Mouse (Mus musculus) adrenal gland, adult 8-10 months (tissue): ENCODE measurements at regions not wholly inside any gene's neighbourhood (a gene's known extent, or its start where the extent isn't known, plus 50 kb on each side); places are given as distances from the start of the nearest gene placed in this dataset.

Experiments
- DNase-seq: peaks from one replicate; pipeline ENCODE4 v3.0.0; 2022

DNA sequence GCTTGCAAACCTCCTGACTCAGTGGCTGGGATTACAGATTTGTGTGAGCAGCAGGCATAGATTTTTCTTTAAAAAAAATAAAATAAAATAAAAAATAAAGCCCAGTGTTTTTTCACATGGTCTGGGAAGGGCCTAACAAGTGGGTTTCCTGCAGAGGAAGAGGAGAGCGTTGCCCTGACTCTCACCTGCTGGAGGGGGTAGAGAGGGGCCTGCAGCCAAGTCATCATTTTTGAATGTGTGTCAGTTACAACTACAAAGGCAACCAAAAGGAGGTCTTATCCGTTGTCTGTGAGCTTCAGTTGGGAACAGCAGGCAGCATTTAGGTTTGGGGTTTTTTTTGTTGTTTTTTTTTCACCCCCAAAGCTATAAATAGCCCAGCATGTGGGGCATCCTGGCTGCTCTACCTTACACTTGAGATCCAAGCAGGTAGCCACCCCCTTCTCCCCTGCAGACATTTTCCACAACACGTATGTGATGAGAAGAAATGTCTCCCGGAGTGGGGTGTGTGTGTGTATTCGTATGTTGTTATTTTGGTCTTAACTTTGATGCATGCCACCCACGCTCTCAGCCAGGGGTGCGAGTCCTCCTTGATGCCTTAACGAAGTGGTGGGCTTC, 285.7 kb upstream of the 4930412O13Rik start:
- DNase-seq: no peak

DNA sequence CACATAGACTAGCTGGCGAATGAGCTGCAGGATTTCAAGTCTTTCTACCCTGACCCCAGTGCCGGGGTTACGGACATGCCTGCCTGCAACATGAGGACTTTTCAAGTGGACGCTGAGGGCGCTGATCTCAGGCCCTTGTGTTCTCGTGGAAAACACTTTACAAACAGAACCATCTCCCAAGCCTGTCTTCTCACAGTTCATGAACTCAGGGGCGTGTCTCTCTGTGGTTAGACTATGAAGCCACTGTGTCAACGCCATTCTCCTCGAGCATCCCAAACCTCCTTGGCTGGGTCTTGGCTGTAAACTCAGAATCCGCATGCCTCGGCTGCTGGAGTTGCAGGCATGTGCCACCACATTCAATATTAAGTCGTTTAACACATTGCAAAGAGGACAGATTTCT, 284.9 kb upstream of the 4930412O13Rik start:
- no peak for DNase-seq

DNA sequence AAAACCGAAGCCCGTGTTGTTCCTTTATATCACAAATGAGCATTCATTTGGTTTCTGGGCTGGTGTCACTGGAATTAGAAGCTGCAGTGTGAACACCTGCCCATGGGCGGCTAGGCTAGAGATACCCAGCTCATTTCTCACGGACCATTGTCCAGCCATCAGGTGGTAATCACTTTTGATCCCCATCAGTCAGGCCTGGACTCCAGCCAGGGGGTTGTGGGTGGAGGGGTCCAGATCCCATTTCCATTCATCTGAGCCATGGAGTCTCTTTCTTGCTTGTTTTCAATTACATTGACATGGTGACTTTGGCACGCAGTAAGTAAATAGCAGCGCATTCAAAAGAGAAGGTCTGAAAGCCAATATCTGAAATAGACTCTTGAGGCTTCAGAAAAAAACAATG, 276.1 kb upstream of the 4930412O13Rik start:
- no peak for DNase-seq

DNA sequence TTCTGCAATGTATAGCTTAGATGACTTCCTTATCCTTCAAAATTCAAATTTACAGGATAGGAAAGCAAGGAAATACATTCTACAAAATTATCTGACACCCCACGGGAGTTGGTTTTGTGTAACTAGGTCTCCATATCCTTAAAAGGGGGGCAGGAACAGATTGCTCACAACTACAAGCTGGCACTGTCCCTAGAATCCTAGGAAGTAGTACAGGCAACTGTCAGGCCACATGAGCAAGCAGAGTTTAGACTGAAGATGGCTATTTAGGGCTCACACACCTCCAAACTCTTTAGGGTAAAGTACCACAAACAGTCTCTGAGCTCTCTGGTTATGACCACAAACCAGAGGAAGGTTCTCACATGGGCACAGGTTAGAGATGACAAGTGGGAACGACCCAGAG, 273.5 kb upstream of the 4930412O13Rik start:
- no peak for DNase-seq

DNA sequence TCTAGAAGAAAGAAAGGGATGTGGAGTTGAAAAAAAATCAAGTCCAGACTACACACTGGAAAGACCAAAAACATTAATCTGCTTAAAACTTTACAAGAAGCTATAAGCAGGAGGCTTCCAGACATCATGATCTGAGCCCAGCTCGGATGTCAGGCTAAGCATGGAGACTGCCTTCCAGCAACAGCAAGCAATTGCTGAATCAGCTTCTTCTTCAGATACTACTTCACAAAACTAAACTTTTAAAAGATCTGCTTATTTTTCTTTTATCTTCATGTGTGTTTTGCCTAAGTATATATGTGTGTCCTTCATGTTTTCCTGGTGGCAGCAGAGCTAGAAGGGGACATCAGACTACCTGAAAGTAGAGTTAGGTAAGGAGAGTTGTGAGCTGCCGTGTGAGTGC, 266.6 kb upstream of the 4930412O13Rik start:
- DNase-seq: no peak

DNA sequence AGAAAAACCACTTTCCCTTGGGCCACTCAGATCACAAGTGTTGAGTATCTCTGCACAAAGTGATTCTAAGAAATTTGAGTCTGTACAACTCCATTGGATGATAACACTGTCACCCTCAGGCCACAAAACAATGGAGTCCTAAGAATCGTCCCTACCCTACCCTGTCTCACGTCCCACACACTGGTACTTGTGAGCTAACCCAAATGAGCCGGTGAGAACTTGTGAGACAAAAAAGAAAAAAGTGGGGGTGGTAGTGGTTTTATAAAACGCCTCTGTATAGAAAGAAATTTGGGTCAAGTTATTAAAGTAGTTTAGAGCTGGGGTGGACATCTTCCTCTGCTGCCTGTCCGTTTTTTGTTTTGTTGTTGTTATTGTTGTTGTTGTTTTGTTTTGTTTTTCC, 264.8 kb upstream of the 4930412O13Rik start:
- no peak for DNase-seq

DNA sequence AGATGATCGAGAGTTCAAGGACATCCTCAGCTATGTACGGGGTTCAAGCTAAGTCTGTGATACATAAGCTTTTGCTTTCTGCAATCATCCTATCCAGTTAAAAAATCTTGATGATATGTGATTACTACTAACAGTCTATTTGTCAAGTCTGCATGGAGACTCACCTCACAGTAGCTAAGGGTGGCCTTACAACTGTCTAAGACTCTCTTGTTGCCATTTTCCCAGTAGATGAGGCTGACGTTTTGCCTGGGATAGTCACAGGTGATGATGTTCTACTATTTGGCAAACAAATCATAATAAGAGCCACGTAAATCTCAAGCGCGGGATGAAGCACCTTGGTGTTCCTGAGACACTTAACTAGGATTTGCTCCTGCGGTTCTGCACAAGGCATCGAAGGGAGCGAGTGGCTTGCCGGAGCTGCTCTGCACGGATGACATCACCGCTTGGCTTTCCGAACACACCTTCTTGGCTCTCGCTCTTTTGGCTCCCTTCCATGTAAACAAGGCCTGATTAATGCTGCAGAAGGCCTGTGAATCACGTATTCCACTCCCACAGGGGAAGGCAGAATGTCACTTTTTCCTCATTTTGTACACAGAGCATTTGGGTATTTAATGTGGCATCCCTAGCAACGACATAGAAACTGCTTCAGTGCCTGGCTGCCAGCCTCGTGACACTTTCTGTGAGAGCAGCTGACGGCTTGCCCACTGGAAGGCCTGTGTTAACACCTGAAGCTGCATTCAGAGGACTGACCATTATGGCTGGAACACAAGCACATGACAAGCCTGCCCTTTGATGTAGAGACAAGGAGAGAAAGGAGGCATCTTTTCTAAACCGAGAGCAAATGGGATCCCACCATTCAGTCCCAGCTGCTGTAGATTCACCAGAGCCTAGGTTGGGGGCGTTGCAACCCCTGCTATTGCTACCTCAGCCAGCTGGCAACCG, 260.5 kb upstream of the 4930412O13Rik start:
- peak; percentile 83 for DNase-seq

DNA sequence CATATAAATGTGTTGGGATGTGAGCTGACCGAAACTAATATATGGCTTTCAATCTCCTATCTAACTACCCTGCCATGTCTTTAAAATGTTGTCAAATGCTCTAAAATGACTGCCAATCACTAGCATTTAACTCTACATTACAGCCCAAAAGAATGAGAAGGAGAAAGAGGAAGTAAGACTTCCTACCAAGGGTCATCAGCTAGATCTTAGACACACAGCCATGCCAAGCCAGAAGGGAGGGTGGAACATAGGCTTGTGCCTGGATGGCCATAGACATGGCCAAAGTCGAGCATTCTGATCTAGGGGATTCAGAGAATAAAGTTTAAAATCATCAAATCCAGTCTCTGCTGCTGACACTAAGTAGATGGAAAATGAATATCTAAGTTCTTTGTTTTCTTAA, 257.4 kb upstream of the 4930412O13Rik start:
- no peak for DNase-seq

DNA sequence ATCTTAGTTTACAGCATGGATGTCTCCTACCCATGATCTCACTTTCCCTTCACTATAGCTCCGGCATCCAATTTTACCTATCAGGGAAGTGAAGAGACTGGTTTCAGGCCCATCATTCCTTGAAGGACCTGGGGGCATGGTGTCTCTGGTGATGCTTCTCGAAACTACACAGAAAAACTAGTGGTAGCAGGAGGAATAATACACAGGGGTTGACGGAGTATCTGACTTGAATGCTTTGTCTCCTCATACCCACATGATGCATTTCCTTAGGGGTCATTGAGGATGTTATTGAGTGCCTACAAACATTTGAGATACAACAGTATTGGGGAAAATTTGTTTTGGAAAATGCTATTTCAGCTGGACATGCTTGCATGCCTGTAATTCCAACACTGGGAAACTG, 253.0 kb upstream of the 4930412O13Rik start:
- DNase-seq: no peak

DNA sequence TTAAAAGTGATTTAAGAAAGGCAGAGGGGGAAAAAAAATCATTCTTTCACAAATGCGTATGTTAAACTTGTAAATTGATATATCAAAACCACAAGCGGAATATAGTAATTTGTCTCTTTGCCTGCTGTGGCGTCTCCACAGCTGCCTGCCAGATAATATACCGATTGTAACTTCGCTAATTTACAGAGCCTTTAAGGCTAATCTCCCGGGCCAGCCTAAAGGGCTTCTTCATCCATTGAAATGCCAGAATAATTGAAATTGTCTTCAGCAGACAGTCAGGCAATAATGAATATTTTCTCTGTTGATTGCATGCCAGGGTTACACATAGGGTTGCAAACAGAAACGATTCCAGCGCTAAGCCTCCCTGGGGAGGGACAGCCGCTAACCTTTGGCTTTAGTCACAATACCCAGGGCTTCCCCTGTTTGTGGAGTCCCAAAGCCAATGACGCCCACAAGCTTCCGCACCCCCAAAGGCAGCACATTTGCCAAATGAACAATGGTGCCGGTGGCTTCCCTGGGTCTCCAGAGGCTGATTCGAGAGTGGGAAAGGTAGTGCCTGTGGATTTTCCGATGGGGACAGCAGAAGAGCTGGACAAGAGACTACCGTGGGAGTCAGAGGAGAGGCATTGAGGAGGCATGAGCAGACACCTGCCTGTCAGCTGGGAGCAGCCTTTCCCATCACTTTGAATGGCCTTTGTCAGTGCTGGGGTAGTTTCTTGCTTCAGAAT, 248.2 kb upstream of the 4930412O13Rik start:
- DNase-seq: no peak

DNA sequence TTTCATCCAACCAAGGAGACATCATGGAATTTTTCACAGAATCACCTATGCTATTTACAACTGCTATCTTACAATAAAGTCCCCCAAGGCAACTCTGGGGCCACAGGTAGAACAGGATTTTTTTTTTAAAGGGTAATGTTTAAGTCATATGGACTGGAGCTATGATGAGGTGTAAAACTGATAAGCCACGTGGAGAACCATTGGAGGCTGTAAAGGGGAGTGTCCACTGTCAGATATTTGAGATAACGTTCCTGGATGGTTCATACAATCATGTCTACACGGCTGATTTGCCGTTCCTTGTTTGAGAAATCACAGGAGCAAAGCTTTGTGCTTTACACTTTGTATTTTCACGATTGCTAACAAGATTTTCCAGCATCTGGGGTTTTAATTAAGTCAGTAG, 241.8 kb upstream of the 4930412O13Rik start:
- no peak for DNase-seq

DNA sequence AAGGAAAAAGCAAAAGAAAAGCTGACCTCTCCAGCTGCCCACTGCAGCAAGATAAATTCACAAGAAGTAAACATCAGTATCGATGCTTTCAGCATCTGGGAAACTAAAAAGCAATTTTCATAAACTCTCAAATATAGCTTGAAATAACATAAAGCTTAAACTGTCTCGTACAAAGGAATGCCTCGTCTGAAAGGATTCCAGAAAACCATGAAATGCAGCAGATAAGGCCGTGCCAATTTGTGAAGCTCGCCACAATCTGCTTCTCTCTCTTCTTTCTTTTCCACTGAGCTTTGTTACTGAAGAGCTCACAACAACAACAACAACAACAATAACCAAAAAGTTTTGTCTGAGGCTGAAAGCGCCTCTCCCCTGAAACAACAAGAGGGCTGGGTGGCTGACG, 239.4 kb upstream of the 4930412O13Rik start:
- no peak for DNase-seq

DNA sequence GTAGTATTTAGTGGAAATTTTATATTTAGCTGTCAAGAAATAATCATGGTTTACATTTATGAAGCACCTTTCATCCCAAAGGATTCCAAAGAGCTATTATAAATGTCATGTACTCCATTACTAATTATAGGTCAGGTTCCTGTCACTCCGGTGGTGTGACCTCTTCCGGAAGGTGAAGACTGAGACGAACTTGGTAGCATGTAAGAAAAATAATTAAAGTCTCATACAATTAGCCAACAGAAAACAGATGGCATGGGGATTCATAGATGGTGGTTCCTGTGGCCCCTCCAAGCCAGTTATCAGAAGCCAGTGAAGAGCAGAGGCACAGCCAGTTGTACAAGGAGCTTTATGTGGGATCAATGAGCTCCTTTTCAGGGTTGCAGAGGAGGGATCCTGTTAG, 238.6 kb upstream of the 4930412O13Rik start:
- no peak for DNase-seq

DNA sequence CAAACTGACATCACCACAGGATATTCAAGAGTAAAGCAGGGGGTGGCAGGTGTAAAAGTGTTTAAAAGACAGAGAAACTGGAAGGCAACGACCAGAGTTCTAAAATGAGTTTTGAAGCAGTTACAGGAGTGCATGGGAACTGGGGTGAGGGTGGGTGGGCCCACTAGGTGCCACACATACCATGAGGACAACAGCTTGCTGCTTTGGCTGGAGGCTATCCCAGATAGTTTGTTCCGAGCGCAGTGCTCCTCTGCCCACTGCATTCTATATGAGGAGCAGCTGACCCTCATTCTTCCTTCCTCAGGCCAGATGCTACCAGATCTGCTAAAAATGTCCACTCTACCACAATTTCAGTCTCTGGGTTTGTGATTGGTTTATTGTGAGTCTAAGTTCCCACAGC, 234.6 kb upstream of the 4930412O13Rik start:
- DNase-seq: no peak

DNA sequence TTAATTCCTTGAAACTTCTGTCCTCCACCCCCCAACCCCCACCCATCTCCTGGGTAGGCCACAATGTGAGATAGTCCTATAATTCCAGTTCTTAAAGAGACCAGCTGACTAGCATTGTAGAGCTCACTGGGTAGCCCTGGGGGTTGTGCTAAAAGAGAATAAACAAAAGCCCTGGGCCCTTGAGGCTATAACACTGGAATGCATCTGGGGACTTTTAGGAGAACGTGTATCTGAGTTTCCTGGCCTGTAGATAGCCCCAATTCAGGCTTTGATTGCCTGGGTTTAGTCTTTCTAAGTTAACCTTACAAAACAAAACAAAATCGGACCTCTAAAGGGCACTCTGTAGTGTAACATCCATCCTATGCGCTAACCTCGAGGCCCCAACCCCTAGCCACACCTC, 234.1 kb upstream of the 4930412O13Rik start:
- no peak for DNase-seq

DNA sequence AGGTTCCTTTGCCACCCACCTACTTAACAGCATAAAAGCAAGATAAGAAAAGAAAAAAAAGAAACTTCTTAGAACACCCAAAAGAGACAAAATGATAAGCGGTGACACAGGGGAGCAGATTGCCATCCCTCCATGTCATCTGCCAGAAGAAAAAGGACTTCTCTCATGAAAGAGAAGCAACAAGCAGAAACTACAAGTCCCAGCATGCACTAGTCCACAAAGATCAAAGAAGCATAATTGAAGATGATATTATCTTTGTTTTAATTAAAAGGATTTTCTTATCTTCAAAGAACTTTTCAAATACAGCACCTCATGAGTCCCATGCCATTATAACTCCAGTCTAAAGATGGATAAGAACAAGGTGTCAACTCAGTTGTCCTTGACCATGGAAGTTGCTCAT, 231.0 kb upstream of the 4930412O13Rik start:
- no peak for DNase-seq

DNA sequence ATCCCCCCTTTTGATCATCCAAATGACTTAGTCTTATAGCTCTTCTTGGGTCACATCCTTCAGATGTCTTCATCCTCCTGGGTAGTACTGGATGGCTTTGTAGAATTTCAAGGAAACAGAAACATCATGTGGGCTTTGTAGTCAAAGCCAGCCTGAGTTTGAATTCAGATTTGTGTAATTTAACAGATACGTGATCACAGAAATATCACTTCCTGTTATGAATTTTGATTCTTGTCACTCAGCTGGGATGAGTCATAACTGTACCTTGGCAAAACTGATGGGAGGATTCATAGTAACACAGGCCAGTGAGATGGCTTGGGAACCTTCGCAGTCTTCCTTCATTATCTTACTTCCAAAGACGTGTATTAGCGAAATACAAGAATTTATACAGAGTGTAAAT, 222.2 kb upstream of the 4930412O13Rik start:
- no peak for DNase-seq

DNA sequence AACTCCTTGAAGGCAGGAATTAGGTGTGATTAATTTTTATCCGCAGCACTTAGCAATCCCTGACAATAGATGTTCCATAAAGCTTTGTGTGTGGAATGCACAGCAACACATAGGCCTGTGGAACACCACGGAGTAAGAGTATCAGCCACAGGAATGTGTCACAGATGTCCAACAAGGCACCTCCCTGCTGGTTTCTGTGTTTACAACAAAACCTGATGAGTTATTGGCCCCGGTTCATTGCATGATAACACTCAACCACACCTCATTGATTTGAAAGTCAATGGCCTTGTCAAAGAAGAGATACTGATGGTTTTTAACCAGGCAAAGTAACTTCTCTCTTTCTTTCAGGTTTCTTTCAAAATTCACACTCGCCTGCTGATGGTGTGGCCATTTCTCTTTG, 211.4 kb upstream of the 4930412O13Rik start:
- no peak for DNase-seq

DNA sequence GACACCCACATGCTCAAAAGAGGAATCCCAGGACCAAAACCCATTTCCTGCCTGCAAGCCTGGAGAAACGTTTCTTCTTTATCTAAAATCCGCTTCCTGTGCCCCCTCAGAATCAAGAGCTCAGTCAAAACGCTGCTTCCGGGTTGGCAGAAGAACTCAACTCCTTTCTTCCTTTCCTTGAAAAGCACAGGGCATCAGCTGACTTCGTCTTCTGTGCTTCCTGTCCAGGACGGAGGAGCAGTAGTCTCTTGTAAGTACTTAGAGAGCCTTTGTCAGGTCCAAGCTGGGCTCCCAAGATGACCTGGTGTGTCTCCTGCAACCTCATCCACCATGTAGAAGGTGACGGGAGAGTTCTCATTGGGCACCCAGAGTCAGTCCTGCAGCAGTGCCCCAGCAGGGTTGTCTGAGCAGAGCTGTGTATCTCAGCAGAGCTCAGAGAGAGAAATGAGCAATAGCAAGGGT, 199.3 kb upstream of the 4930412O13Rik start:
- DNase-seq: no peak

DNA sequence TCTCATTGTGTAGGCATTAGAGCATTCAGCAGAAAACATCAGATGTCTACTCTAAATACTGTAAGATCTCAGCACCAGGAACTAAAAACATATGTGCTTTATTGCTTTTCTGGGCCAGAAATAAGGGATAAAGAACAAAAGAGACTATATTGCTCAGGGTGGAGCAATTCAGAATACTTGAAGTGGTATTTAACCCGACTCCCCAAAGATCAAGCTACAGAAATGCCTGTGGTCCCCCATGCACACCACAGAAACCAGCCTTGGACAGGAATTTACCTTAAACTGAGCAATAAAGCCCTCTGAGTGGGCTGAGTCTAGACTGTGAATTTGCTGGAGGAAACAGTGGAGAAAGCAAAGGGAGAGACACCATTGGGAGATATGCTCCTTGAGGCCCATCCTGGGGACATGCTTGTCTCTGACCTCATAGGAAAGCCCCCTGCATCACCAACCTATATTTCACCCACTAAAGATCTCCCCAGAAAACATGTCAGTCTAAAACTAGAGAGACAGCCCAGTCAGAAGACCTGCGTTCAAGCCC, 197.3 kb upstream of the 4930412O13Rik start:
- DNase-seq: no peak

DNA sequence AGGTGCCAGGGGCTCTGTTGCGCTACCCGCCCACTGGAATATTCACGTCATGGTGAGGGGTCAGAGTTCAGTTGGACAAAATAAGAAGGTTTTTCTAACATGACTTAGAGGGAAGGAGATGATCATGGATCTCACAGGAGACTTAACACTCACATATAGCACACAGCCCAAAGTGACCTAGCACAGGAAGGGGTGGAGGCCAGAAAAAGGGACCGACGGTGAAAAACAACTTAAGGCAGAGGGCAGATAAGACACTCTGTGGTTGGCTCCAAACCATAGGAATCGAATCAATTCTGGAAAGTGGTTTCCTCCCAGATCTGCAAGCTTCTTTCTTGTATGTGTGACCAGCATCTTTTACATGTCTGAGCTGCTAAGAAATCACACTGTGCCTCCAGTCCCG, 192.9 kb upstream of the 4930412O13Rik start:
- no peak for DNase-seq

DNA sequence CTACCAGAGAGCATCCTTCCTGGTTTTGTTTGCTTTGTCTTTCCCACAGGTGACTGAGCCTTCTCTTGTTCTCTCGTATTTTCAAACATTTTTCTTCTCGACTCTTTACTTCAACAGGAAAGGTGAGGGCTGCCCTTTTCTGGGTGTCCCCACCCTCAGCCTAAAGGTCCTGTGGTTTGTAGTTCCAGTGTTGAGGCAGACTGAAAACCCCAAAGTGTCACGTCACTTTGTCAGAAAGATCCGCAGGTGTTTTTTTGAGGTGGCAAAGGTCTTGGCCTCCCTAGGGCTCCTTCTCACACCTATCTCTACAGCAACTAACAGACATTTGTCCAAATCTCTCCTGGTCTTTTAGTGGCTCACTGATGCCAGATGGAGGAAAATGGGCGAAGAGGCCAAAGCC, 191.5 kb upstream of the 4930412O13Rik start:
- DNase-seq: no peak

DNA sequence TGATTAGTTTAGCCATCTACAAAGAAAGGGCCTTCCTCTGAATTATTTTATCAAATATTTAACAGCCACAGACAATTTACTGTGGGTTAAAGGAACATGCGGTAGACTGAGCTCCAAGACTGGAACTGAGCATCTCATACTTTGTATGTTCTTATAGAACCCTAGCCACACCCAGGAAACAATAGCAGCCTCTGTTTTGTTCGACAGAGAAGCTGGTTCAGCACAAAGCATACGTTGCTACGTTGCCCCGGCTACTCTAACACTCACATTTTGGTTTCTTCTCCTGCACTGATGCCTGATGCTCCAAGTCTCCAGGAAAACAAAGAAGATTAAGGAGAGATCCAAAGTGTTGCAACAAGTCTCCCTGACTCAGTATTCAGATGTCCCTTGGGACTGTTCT, 189.5 kb upstream of the 4930412O13Rik start:
- no peak for DNase-seq
